Mouse (Mus musculus): ENCODE measurements at regions not wholly inside any gene's neighbourhood (a gene's known extent, or its start where the extent isn't known, plus 50 kb on each side); places are given as distances from the start of the nearest gene placed in this dataset.

DNA sequence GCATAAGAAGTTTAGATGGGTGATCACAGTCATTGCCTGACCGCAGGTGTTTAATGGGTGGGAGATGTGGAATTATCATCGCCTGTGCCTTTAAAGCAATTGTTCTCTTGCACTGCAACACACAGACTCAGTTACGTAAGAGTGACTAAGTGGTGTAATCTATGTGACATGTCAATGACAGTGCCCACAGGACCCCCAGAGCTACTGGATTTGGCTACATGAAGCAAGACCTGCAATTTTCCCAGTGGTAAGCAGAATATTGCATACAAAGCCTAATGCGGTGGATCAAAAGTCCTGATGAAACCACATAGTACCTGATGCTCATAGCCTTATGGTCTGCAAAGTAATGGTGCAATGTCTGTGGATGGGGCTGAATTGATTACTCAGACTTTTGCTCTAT lies 469.2 kb downstream of the Hsfy2 start:
- TF ChIP-seq MAFK (IDR thresholded peaks at IDR 0.05; ENCODE audit: insufficient read depth, low read depth, low read length) (no peak), CHD2 (IDR thresholded peaks at IDR 0.05; ENCODE audit: low read depth, low read length) (no peak), HCFC1 (IDR thresholded peaks at IDR 0.05; ENCODE audit: borderline replicate concordance, insufficient read depth, low read length) (no peak), ZC3H11A (IDR thresholded peaks at IDR 0.05; ENCODE audit: borderline replicate concordance, low read depth, low read length) (no peak)

All from ES-E14 (cell line).